Mouse (Mus musculus) heart, adult 18-20 months (tissue): ENCODE data around the gene H2-T3. TPM values are rescaled to one million over a fixed set of nuclear protein-coding genes. Genes with fewer than 3 reads are reported as not detected.
"Not testable (repeated sequence)": the region's sequence is repeated elsewhere in the genome, so short reads cannot be mapped to it uniquely, and the experiment has no call there.

Experiments used
- DNase-seq, 2 experiments: peaks; one replicate each; pipeline ENCODE4 v3.0.0; 2021 to 2022; ENCODE audit warnings: mixed read lengths in 1 of 2
- total RNA-seq, 2 experiments: library from RNA; stranded (reverse); gene quantifications; 2 replicates each; pipeline ENCODE4 v1.2.3; 2021

The H2-T3 gene
- total RNA-seq, 2 experiments from 2014 or later = not detected

- peak; percentile 11 to 14 for DNase-seq
Measured at GRCm38 (mm10) chr17:36178938-36179337, 11.1 kb downstream of the H2-T3 start.

GRCm38 (mm10) chr17:36176132-36176531 lies 14.0 kb downstream of the H2-T3 start:
- not testable (repeated sequence) for DNase-seq

- no peak for DNase-seq
Measured at GRCm38 (mm10) chr17:36170287-36170814, 19.7 kb downstream of the H2-T3 start.

- DNase-seq = no peak
Measured at GRCm38 (mm10) chr17:36169753-36170152, 20.3 kb downstream of the H2-T3 start.

- not testable (repeated sequence) for DNase-seq
Measured at GRCm38 (mm10) chr17:36169094-36169493, 21.0 kb downstream of the H2-T3 start.

- peak in 1 of 2 experiments; percentile 9 for DNase-seq
Measured at GRCm38 (mm10) chr17:36168039-36168652, 21.9 kb downstream of the H2-T3 start, which contains the start of gene Gm8909. Gene Gm8909 (minus strand): TSS chr17:36168537.

DNA sequence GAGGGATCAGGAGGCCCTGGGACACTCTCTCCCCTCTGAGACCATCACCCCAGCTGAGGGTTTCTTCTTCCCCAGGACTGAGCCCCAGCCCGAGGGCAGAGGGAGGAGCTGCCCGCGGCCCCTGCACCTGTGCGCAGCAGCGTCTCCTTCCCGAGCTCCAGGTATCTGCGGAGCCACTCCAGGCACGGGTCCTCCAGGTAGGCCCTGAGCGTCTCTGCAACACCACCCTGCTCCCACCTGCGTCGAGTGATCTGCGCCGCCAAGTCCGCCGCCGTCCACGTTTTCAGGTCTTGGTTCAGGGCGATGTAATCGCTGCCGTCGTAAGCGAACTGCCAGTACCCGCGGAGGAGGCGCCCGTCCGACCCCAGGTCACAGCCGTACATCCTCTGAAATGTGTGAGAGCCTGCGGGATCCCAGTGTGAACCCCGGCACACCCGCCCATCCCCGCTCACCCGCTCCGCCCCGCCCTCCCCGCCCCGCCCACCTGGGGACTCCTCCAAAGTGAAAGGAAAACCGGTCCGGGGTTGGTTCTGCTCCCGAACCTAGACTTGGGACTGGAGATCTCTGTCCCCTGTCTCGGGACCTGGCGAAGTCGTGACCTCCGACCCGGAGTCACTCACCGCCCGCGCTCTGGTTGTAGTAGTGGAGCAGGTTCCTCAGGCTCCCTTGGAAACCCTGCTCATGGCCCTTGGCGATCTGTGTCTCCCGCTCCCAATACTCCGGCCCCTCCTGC lies 22.6 kb downstream of the H2-T3 start:
- peak; percentile 23 to 29 for DNase-seq

DNA sequence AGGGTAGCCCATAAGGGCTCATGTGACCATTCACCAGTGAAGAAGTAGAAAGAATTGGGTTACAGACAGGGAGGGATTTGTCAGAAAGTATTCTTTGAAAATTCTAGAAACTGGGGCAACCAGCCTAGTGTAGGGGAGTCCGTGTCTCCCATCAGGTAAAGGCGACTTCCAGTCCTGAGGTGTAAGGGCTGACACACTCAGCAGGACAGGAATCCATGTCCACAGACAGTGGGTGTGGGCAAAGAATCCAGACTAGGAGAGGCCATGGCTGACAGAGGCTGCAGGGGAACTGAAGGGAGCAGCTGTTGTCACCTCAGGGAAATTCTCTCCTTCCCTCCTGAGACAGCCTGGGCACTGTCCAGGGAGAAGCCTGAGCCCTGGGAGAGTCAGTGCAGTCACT lies 23.2 kb downstream of the H2-T3 start:
- DNase-seq = not testable (repeated sequence)

DNA sequence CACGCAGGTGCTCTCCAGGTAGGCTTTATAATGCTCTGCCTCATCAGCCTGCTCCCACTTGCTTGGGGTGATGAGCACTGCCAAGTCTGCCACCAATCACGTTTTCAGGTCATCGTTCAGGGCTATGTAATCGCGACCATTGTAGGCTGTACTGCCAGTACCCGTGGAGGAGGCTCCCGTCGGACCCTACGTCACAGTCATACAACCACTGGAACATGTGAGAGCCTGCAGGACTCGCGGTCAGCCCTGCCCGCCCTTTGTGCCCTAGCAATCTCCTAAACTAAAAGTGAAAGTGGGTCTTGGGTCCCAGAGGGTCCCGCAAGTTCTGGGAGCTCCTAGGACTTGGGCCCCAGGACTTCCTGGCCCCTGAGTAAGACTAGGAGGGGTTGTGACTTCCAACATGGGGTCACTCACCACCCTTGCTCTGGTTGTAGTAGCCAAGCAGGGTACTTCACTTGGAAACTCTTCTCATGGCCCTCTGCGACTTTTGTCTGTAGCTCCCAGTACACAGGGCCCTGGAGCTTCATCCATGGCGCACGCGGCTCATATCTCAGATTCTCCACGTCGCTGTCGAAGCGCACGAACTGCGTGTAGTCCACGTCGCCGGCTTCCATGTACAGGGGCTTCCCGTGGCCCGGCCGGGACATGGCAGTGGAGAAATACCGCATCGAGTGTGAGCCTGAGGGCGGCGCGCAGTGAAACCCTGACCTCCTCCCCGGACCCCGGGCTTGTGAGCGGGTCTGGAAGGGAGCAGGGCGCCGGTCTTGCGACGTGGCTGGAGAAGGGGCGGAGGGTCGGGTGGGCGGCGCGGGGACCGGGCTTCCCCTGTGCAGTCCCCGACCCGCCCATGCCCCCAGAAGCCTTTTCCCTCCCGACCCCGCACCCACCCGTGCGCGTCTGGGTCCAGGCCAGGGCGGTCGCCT lies 28.7 kb downstream of the H2-T3 start:
- no peak for DNase-seq

DNA sequence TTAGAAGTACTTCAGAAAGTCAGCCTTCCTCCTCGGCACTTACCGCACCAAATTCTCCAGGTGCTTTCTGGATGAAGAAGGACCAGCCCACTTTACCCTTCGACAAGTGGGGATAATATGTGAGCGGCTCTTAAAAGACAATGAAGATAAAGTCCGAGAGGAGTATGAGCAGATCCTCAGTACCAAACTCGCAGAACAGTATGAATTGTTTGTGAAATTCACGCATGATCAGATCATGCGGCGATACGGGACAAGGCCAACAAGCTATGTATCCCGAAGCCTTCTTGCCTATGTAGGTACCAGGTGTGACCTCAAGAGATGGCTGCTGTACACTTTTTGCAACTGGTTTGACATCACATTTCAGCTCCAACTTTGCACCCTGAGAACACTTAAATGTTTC lies 31.8 kb downstream of the H2-T3 start:
- DNase-seq = not testable (repeated sequence)

- DNase-seq = not testable (repeated sequence)
Measured at GRCm38 (mm10) chr17:36157782-36158181, 32.3 kb downstream of the H2-T3 start.

GRCm38 (mm10) chr17:36154271-36155149 lies 35.6 kb downstream of the H2-T3 start:
- no peak for DNase-seq

- DNase-seq = not testable (repeated sequence)
Measured at GRCm38 (mm10) chr17:36151200-36151599, 38.9 kb downstream of the H2-T3 start.

DNA sequence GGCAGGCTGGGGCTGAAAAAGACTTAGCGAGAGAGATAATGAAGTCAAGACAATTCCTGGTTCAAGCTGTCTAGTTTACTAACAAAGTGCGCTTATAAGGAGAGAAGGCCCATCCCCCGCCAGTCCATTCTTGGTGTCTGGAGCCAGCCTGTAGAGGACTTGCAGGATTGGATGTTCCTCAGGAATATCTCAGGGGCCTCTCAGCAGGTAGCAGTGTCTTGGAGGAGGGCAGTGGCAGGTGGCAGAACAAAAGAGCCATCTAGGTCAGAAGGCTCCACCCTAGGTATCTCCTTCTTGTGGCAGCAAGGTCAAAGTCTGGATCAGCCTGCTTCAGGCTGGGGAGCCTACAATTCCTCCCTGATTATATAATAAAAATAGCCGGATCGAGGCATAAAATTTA lies 41.6 kb downstream of the H2-T3 start:
- DNase-seq = not testable (repeated sequence)

DNA sequence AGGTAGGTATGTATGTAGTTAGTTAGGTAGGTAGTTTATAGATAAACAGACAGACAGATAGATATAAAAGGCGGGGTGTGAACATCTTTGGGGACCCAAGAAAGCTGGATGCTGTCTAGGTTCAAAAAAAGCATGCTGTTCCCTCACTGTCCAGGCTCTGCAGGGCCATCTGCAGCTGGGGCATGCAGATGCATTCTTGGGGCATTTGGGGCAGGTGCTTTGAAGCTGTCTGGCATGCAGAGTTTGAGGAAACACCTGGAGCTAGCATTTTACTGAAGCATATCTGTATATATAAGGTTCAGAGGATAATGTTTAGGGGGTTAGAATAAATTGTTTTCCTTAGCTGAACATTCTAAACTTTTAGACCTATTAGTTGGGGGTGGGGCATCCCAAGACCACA lies 43.1 kb downstream of the H2-T3 start:
- DNase-seq = not testable (repeated sequence)

DNA sequence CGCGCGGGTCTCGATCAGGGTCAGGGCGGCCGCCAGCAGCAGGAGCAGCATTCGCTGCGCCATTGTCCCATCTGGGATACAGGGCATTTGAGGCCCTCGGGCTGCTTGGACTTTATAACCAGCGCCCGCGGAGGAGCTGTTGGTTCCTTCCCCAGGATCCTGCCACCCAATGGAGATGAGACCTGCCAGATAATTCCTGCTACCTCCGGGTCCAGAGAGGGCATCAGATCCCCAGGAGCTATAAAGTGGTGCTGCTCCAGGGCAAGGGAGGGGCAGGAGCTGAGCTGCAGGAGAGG lies 44.3 kb downstream of the H2-T3 start:
- not testable (repeated sequence) for DNase-seq

DNA sequence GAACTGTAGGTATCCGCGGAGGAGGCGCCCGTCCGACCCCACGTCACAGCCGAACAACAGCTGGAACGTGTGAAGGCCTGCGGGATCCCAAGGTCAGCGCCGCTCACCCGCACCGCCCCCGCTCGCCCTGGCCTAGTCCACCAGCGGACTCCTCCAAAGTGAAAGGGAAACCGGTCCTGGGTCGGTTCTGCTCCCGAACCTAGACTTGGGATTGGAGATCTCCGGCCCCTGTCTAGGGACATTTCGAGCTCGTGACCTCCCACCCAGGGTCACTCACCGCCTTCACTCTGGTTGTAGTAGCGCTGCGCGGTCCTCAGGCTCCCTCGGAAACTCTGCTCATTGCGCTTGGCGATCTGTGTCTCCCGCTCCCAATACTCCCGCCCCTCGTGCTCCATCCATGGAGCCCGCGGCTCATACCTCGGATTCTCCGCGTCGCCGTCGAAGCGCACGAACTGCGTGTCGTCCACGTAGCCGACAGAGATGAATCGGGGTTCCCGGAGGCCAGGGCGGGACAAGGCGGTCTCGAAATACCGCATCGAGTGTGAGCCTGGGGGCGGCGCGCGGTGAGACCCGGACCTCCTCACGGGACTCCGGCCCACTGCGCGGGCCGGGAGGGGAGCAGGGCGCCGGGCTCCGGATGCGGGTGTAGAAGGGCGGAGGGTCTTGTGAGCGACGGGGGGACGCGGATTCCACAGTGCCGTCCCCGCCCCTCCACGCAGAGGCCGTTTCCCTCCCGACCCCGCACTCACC lies 44.8 kb downstream of the H2-T3 start:
- DNase-seq = peak; percentile 37 to 38

DNA sequence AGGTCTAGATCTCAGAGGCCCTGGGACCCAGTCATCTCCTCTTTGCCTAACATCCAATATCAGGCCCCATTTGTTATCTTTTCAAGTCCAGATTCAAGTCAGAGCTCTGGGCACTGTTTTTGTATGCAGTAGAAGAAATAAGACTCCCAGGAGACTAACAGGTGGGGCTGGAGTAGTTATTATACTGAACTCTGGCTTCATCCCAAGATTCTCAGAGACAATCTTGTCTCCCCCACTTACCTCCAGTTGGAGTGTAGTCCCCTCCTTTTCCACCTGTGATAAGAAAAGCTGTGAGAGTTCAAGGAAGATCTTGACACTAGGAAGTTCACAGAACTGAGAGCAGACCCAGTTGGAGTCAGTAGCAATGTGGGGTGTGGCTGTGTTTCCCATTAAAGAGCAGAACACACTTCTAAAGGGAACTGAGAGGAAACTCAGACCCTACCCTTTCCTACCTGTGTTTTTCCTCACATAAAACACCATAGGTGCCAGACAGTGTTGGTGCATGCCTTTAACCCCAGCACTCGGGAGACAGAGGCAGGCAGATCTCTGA lies 53.7 kb downstream of the H2-T3 start:
- not testable (repeated sequence) for DNase-seq
